Mouse (Mus musculus) hematopoietic stem cell, adult 5-6 weeks (primary cell): Measurements from ENCODE around the gene N4bp2l1. TPM values are rescaled to one million over a fixed set of nuclear protein-coding genes. Genes with fewer than 3 reads are reported as not detected.
A peak's percentile ranks its signal among the peaks of the same experiment; 100 is the strongest.
"Not testable (repeated sequence)": the region's sequence is repeated elsewhere in the genome, so short reads cannot be mapped to it uniquely, and the experiment has no call there.

ENCODE experiments used
- ATAC-seq, 2 experiments: fragments of 125-278 bp in 1 of 2; replicated peaks in 1 of 2; 2 replicates each; pipeline ENCODE4 v1.8.0; 2016 to 2017; ENCODE audit warnings: inconsistent platforms in 2 of 2, mild to moderate bottlenecking in 2 of 2, moderate number of reproducible peaks in 2 of 2, low read depth in 1 of 2, moderate TSS enrichment in 1 of 2; ENCODE audit not compliant: low FRiP score in 2 of 2, poor library complexity in 2 of 2, severe bottlenecking in 2 of 2, insufficient read depth in 1 of 2, low TSS enrichment in 1 of 2
- total RNA-seq: library from RNA; stranded (forward); fragments of 172-1452, 232-1000 nt; gene quantifications from 2 replicates; pipeline ENCODE4 v1.2.3, GENCODE M21; 2017

The N4bp2l1 gene
- 35.3 and 35.5 TPM in 2 replicates for total RNA-seq

- ATAC-seq, result no peak
These were observed at the start of gene N4bp2l1 for GRCm38 (mm10) chr5:150597088-150597487. N4bp2l1 (minus strand) TSS chr5:150597188.

DNA sequence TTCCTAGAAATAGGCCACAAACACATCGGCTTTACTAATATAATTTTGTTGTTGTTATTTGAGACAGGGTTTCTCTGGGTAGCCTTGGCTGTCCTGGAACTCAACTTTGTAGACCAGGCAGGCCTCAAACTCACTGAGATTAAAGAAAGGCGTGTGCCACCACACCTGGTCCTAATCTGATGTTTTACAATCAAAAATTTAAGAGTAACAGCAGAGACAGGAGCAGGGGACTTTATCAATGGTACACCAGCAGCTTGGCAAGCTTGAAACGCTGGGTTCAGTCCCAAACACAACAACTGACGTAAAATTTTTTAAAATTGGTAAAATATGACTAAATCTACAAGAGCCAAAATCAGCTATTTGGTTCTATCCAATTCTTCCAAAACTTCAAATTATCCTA lies 47.9 kb upstream of the N4bp2l1 start:
- ATAC-seq, result no peak

- ATAC-seq, result not testable (repeated sequence)
These were observed 46.4 kb upstream of the N4bp2l1 start for GRCm38 (mm10) chr5:150643390-150643789.

DNA sequence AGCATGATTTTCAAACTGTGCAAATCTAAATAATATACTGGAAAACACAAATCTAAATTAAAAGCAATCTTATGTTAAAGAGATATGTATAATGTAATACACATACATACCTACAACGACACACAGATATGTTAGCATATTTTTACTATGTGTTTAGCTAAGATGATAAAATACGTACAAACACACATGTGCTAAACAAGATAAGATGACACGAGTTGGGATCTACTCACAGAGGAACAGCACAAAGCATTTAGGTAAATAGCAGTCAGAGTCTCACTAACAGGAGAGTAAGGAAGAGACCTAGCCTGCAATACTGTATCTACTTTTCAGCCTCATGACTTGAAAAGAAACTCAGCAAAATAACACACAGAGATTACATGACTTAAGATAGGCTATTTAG lies 44.5 kb upstream of the N4bp2l1 start:
- no peak for ATAC-seq

- no peak for ATAC-seq
These were observed 32.7 kb upstream of the N4bp2l1 start for GRCm38 (mm10) chr5:150629692-150630091.

DNA sequence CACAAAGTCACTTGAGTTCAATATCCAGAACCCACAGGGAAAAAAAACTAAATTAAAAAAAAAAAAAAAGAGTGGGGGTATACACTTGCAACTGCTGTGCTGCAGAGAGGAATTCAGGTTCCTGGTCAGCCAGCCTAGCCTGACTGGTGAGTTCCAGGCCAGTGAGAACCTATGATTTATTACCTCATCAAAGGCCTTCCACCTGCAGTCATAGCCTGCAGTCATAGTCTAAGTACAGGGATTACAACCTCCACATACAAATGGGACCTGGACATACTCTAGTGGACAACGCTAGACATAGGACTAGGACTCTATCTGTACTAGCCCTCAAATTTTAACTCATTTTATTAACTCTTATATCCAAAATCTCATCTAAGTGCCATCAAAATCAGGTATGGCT lies 32.3 kb upstream of the N4bp2l1 start:
- no peak for ATAC-seq

DNA sequence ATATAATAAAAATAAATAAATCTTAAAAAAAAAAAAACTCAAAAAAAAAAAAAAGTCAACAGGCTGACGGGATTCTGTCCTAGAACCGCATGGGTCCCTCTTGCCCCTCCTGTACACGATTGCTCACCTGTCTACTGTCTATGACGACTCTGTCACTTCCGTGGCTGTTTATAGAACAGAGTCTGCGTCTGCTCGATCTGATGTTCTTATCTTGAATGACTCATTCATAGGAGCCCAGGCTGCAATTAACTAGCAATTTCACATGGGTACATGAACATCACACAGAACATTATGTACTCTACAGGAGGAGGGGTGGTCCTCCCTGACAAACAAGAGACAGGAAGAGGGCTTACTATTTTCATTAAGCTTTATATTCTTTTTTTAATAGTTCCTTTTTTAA lies 28.5 kb upstream of the N4bp2l1 start:
- no peak for ATAC-seq

- ATAC-seq, result no peak
These were observed 25.8 kb upstream of the N4bp2l1 start for GRCm38 (mm10) chr5:150622792-150623191.

- ATAC-seq, result peak; percentile 70
These were observed 24.6 kb upstream of the N4bp2l1 start for GRCm38 (mm10) chr5:150621592-150621991.

- no peak for ATAC-seq
These were observed 23.7 kb upstream of the N4bp2l1 start for GRCm38 (mm10) chr5:150620588-150621135.

GRCm38 (mm10) chr5:150618599-150619355 lies 21.8 kb upstream of the N4bp2l1 start:
- no peak for ATAC-seq

DNA sequence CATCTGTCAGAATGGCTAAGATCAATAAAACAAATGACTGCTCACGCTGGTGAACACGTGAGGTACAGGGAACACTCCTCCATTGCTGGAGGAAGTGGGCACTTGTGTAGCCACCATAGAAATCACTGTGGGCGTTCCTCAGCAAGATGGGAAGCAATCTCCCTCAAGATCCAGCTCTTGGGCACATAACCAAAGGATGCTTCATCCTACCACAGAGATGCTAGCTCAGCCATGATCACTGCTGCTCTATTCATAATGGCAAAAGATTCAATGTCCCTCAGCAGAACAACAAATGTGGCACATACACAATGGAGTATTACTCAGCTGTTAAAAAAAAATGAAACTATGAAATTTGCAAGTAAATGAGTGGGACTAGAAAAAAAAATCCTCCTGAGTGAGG lies 19.7 kb upstream of the N4bp2l1 start:
- no peak for ATAC-seq

- no peak for ATAC-seq
These were observed 19.2 kb upstream of the N4bp2l1 start for GRCm38 (mm10) chr5:150616216-150616615.

DNA sequence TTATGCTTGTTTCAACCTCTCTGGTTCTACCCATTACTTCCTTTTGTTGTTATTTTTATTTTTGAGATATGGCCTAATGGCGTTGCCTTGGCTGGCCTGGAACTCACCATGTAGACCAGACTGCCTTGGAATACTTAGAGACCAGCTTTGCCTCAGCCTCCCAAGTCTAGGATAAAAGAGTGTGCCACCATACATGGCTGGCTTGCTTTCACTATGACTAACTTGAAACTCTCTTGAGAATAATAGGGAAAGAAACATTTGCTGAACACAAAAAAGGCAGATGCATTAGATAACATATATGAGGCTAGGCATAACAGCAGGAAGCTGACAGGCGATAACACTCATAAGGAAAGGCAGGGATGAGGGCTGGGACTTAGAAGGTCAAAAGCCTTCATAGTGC lies 17.1 kb upstream of the N4bp2l1 start:
- no peak for ATAC-seq

GRCm38 (mm10) chr5:150611697-150612096 lies 14.7 kb upstream of the N4bp2l1 start:
- ATAC-seq, result peak; percentile 80 to 83

- no peak for ATAC-seq
These were observed 14.1 kb upstream of the N4bp2l1 start for GRCm38 (mm10) chr5:150611136-150611535.

DNA sequence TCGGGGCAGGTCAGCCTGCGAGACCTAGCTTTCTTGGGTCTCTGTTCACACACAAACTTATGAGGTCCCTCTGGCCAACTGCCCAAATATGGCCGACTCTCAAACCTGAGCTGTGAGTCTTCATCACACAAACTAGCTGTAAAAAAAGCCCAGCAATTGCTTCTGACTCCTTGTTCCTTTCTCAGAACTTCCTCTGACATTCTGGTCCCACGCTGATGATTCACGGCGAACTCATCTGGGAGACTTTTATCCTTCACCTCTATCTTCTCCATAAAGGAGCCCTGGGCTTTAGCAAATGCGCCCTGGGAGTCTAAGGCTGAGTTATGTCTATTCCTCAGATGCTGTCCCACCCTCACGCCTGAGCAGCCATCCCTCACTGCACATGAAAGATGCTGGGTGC lies 10.6 kb upstream of the N4bp2l1 start:
- ATAC-seq, result no peak

GRCm38 (mm10) chr5:150606131-150606530 lies 9.1 kb upstream of the N4bp2l1 start:
- ATAC-seq, result no peak
